Mouse (Mus musculus) forebrain, embryonic 12.5 days (tissue): Measurements from ENCODE around the gene Fyb2. TPM values are rescaled to one million over a fixed set of nuclear protein-coding genes. Genes with fewer than 3 reads are reported as not detected.

ENCODE experiments used
- ATAC-seq: fragments of 200-750 bp; cut with Nextera tagmentation; 2 replicates; pipeline ENCODE4 v1.8.0; 2017; ENCODE audit warnings: moderate TSS enrichment; ENCODE audit not compliant: low FRiP score
- H3K27ac ChIP-seq: fragments of 300-500 bp; sonication (generic); 2 replicates; pipeline ENCODE4 v1.5.1; 2016; ENCODE audit warnings: mild to moderate bottlenecking
- H3K27me3 ChIP-seq: fragments of 300-500 bp; sonication (generic); 2 replicates; pipeline ENCODE4 v1.6.1; 2016; ENCODE audit warnings: mild to moderate bottlenecking
- H3K36me3 ChIP-seq: fragments of 300-500 bp; sonication (generic); replicated peaks from 2 replicates; pipeline ENCODE4 v1.6.1; 2016; ENCODE audit warnings: mild to moderate bottlenecking
- H3K4me1 ChIP-seq: fragments of 300-500 bp; sonication (generic); 2 replicates; pipeline ENCODE4 v1.6.1; 2016
- H3K4me2 ChIP-seq: fragments of 300-500 bp; sonication (generic); 2 replicates; pipeline ENCODE4 v1.6.1; 2016; ENCODE audit warnings: mild to moderate bottlenecking, moderate library complexity
- H3K4me3 ChIP-seq: fragments of 300-500 bp; sonication (generic); replicated peaks from 2 replicates; pipeline ENCODE4 v1.5.1; 2016; ENCODE audit warnings: mild to moderate bottlenecking
- H3K9ac ChIP-seq: fragments of 300-500 bp; sonication (generic); 2 replicates; pipeline ENCODE4 v1.6.1; 2016; ENCODE audit warnings: mild to moderate bottlenecking
- H3K9me3 ChIP-seq: fragments of 300-500 bp; sonication (generic); 2 replicates; pipeline ENCODE4 v1.6.1; 2016
- WGBS: fragments of 180-500 bp; shearing (Covaris S2); methylation state at CpG from one replicate; pipeline ENCODE4 v1.1.7; 2016; 5-methylcytosine and 5-hydroxymethylcytosine counted together
- polyA plus RNA-seq: library from polyadenylated mRNA; unstranded; fragments of >200 nt; fragmentation: Nextera tagmentation; extraction: Ambion mirVana; gene quantifications from 2 replicates; pipeline ENCODE4 v1.2.1, GENCODE M21; 2016

The Fyb2 gene
- polyA plus RNA-seq, 1 experiment from 2014 or later, result 0.19 TPM

DNA sequence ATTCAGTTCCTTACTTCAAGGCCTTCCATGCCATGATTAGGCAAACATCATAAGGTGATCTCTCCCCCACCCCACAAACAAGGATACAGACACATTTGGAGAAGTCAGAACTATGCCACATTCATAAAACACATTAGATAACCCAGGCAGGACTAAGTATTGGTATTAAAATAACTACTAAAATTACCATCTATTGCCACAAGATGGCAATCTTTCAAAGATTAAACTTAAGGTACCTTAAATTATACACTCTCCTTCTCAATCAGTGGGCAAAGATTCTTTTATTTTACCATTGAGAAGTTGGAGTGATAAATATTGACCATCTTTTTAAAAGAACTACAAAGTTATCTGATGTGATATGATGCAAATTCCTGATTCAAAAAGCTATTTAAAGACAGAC lies 121.0 kb downstream of the Fyb2 start:
- H3K36me3 ChIP-seq, result no peaks in the 10 kb centered on the region
- no peak overlapping the region for H3K4me3 ChIP-seq

DNA sequence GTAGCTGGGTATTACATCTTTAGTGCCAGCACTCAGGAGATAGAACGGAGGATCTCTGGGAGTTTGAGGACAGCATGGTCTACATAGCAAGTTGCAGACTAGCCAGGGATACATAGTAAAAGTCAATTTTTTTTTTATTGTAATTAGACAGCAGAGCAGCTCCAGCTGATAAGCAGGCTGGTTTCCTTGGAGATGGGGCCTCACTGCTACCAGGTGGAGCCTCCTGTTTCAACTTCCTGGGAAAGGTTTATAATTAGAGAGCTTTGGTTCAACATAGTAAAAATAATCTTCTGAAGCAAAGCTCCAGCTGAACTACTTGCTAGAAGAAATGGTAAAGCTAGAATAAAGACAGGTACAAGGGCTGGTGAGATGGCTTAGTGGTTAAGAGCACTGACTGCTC lies 136.8 kb downstream of the Fyb2 start:
- Histone ChIP-seq H3K9ac (no peak overlapping the region), H3K27me3 (no peaks in the 10 kb centered on the region), H3K4me1 (no peaks in the 10 kb centered on the region), H3K9me3 (no peaks in the 10 kb centered on the region), H3K4me2 (no peak overlapping the region), H3K27ac (no peak overlapping the region), H3K4me3 (no peak overlapping the region), H3K36me3 (no peaks in the 10 kb centered on the region)
- 97% methylated on average over 1 of the region's 1 CpGs for WGBS
- no peak for ATAC-seq

More for the DNA sequence above, 121.0 kb downstream of the Fyb2 start:
- ATAC-seq, result no peak
- no peaks in the 10 kb centered on the region for H3K4me1 ChIP-seq
- no peak overlapping the region for H3K27ac ChIP-seq
- H3K4me2 ChIP-seq, result no peak overlapping the region
- no peak overlapping the region for H3K9ac ChIP-seq
- no peaks in the 10 kb centered on the region for H3K9me3 ChIP-seq
- no peaks in the 10 kb centered on the region for H3K27me3 ChIP-seq

DNA sequence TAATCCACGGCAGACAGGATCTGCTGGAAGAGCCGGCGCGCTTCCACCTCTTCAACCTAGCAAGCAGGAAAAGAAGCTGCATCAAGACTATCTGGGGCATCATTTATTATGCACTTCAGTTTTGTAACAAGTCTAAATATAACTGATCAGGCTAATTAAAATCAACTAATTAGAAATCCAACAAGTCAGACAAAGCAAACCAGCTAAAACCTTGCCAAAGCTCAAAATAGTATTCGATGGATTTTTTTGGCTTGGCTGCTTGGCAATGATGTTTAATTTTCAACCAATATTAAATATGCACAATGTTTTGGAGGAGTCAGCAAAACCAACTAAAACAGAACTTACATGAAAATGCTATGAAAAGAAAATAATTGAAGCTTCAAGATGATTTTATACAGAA lies 138.0 kb downstream of the Fyb2 start:
- no peak for ATAC-seq
- no peak overlapping the region for H3K9ac ChIP-seq
- no peak overlapping the region for H3K4me3 ChIP-seq
- no peak overlapping the region for H3K4me2 ChIP-seq
- no peaks in the 10 kb centered on the region for H3K27me3 ChIP-seq
- 88% methylated on average over 5 of the region's 5 CpGs for WGBS
- no peaks in the 10 kb centered on the region for H3K9me3 ChIP-seq
- H3K27ac ChIP-seq, result no peak overlapping the region
- no peaks in the 10 kb centered on the region for H3K36me3 ChIP-seq
- no peaks in the 10 kb centered on the region for H3K4me1 ChIP-seq

Other genes with a start within 250 kb of the Fyb2 start
- gene C8b, start 147.1 kb upstream of the Fyb2 start, polyA plus RNA-seq, result 0.09 TPM in 1 of 2 replicates, not detected in the other
- not detected in 2 replicates for gene Gm17662, start 56.1 kb upstream of the Fyb2 start, polyA plus RNA-seq
- not detected in 2 replicates for gene C8a, start 37.1 kb upstream of the Fyb2 start, polyA plus RNA-seq
- gene Prkaa2, start 196.4 kb downstream of the Fyb2 start, polyA plus RNA-seq, result 5.5 and 6.3 TPM in 2 replicates
- 84.9 and 90.4 TPM in 2 replicates for gene Plpp3, start 243.9 kb downstream of the Fyb2 start, polyA plus RNA-seq